In the genomic region with DNA sequence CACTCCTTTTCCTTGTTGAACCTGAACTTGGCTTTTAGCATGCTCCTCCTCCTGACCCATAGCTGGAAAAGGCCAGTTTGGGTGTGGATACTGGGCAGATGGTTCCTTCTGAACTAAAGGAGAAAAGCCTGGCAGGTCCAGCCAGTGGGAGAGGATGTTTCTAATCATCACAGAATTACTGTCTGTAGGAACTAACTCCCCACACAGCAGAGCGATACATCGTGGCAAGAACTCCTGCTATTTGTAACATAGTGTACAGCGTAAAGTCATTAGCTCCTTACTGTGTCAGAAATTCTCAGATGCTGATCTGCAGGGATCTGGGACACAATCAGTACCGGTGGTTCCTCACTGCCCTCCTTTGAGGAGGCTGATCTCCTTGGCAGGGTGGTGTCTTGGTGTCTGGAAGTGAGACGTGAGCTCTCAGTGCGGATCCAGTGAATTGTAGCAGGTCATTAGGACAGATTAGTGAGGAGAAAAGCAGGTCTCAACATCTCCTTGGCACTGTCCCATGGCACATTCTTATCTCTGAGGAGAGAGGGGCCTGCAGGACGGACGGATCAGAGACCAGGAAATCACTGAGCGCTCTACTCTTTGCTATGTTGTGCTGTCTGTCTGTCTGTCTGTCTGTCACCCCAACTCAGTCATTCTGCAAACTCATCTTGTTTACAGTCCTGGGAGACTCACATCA, we compare ENCODE assay signal across 8 mouse cellular contexts. TPM values are rescaled to one million over a fixed set of nuclear protein-coding genes. Genes with fewer than 3 reads are reported as not detected.
A peak's percentile ranks its signal among the peaks of the same experiment; 100 is the strongest.
DNase-seq lines count a peak whose midpoint lies in the region; ATAC-seq and TF ChIP-seq lines count a peak whose summit lies in the region.

No protein-coding gene starts in this region.

- no peaks in the 10 kb centered on the region for H3K36me3 ChIP-seq in kidney, postnatal 0 days (ENCODE audit: insufficient read depth, low read length)
- H3K36me3 ChIP-seq in embryonic facial prominence, embryonic 12.5 days, result no peaks in the 10 kb centered on the region
- 0 out of 2 replicates have a peak, but pooled peaks cover 3% of the 10 kb centered on the region for H3K36me3 ChIP-seq in heart, postnatal 0 days (replicated peaks; ENCODE audit: control insufficient read depth, insufficient read depth, low read length)
- no peaks in the 10 kb centered on the region for H3K36me3 ChIP-seq in midbrain, embryonic 14.5 days (ENCODE audit: control insufficient read depth, insufficient read depth, low read length)
- no peaks in the 10 kb centered on the region for H3K36me3 ChIP-seq in kidney, embryonic 14.5 days (ENCODE audit: control insufficient read depth, insufficient read depth, low read length)

- no peaks in the 10 kb centered on the region for H3K27me3 ChIP-seq in kidney, postnatal 0 days (ENCODE audit: insufficient read depth, low read length)
- no peaks in the 10 kb centered on the region for H3K27me3 ChIP-seq in embryonic facial prominence, embryonic 12.5 days
- no peaks in the 10 kb centered on the region for H3K27me3 ChIP-seq in heart, postnatal 0 days (ENCODE audit: control insufficient read depth, insufficient read depth, low read length)
- no peaks in the 10 kb centered on the region for H3K27me3 ChIP-seq in midbrain, embryonic 14.5 days (ENCODE audit: control insufficient read depth, insufficient read depth, low read length)
- 0 out of 2 replicates have a peak, but pooled peaks cover 2% of the 10 kb centered on the region for H3K27me3 ChIP-seq in kidney, embryonic 14.5 days (ENCODE audit: control insufficient read depth, insufficient read depth, low read length)

- no peak overlapping the region for H3K9ac ChIP-seq in kidney, postnatal 0 days (ENCODE audit: low read depth, low read length)
- H3K9ac ChIP-seq in embryonic facial prominence, embryonic 12.5 days, result no peak overlapping the region; the same call in none of the 2 replicates
- H3K9ac ChIP-seq in heart, postnatal 0 days (replicated peaks; ENCODE audit: low read depth, low read length), result peak overlapping the region; percentile 53
- H3K9ac ChIP-seq in midbrain, embryonic 14.5 days (replicated peaks; ENCODE audit: low read length), result no peak overlapping the region
- H3K9ac ChIP-seq in kidney, embryonic 14.5 days (ENCODE audit: low read depth, low read length), result no peak overlapping the region

- 0 out of 2 replicates have a peak overlapping the region, but pooled peaks have one; percentile 21 for H3K4me2 ChIP-seq in kidney, postnatal 0 days (ENCODE audit: low read length)
- peak overlapping the region; percentile 74 for H3K4me2 ChIP-seq in embryonic facial prominence, embryonic 12.5 days (replicated peaks)
- H3K4me2 ChIP-seq in heart, postnatal 0 days (ENCODE audit: low read depth, low read length), result peak overlapping the region; percentile 96
- peak overlapping the region; percentile 22 for H3K4me2 ChIP-seq in midbrain, embryonic 14.5 days (ENCODE audit: low read length)
- no peak overlapping the region; the same call in 1 of the 2 replicates for H3K4me2 ChIP-seq in kidney, embryonic 14.5 days (replicated peaks; ENCODE audit: low read depth, low read length)

- peaks cover 18% of the 10 kb centered on the region for H3K4me1 ChIP-seq in kidney, postnatal 0 days (replicated peaks; ENCODE audit: insufficient read depth, low read length)
- H3K4me1 ChIP-seq in embryonic facial prominence, embryonic 12.5 days, result peaks cover 45% of the 10 kb centered on the region
- peaks cover 68% of the 10 kb centered on the region for H3K4me1 ChIP-seq in heart, postnatal 0 days (ENCODE audit: control insufficient read depth, insufficient read depth)
- peaks cover 8% of the 10 kb centered on the region; the same call in 1 of the 2 replicates for H3K4me1 ChIP-seq in midbrain, embryonic 14.5 days (ENCODE audit: control insufficient read depth, insufficient read depth, low read length)
- peaks cover 12% of the 10 kb centered on the region; the same call in 1 of the 2 replicates for H3K4me1 ChIP-seq in kidney, embryonic 14.5 days (ENCODE audit: control insufficient read depth, insufficient read depth, low read length)

- no peak for DNase-seq in kidney, postnatal 0 days (ENCODE audit: low spot score)
- DNase-seq in kidney, postnatal 10 days, result no peak
- no peak for DNase-seq in heart, postnatal 0 days (ENCODE audit: low spot score)
- no peak for DNase-seq in midbrain, embryonic 14.5 days
- DNase-seq in cerebellum, postnatal 36 days, result no peak

- ATAC-seq in kidney, postnatal 0 days (replicated peaks; ENCODE audit: low FRiP score, low read depth), result no peak
- no peak for ATAC-seq in embryonic facial prominence, embryonic 12.5 days (ENCODE audit: insufficient number of reproducible peaks, insufficient read depth, low FRiP score, low TSS enrichment)
- ATAC-seq in heart, postnatal 0 days (ENCODE audit: insufficient read depth, low read depth), result no peak
- no peak for ATAC-seq in midbrain, embryonic 14.5 days (ENCODE audit: low FRiP score, low TSS enrichment)
- ATAC-seq in megakaryocyte-erythroid progenitor cell, adult 5-6 weeks (replicated peaks; ENCODE audit: low FRiP score, low TSS enrichment, poor library complexity, severe bottlenecking), result no peak
- ATAC-seq in kidney, embryonic 14.5 days (ENCODE audit: low FRiP score, low TSS enrichment), result no peak

- no peak for TF ChIP-seq CTCF in kidney, postnatal 0 days (IDR thresholded peaks at IDR 0.05; ENCODE audit: low read depth)
- no peak for TF ChIP-seq CTCF in heart, postnatal 0 days (IDR thresholded peaks at IDR 0.05; ENCODE audit: low read depth)

- H3K27ac ChIP-seq in kidney, postnatal 0 days, result no peak overlapping the region
- H3K27ac ChIP-seq in embryonic facial prominence, embryonic 12.5 days, result no peak overlapping the region
- 0 out of 2 replicates have a peak overlapping the region, but pooled peaks have one; percentile 25 for H3K27ac ChIP-seq in heart, postnatal 0 days (ENCODE audit: low read depth)
- no peak overlapping the region for H3K27ac ChIP-seq in midbrain, embryonic 14.5 days (replicated peaks; ENCODE audit: low read depth, low read length)
- no peak overlapping the region for H3K27ac ChIP-seq in kidney, embryonic 14.5 days (ENCODE audit: low read depth, low read length)

- H3K4me3 ChIP-seq in kidney, postnatal 0 days (replicated peaks; ENCODE audit: low read depth, low read length), result no peak overlapping the region
- H3K4me3 ChIP-seq in embryonic facial prominence, embryonic 12.5 days, result peak overlapping the region; percentile 70
- peak overlapping the region; percentile 78 for H3K4me3 ChIP-seq in heart, postnatal 0 days (ENCODE audit: low read depth, low read length)
- no peak overlapping the region for H3K4me3 ChIP-seq in midbrain, embryonic 14.5 days (replicated peaks; ENCODE audit: low read depth, low read length)
- H3K4me3 ChIP-seq in kidney, embryonic 14.5 days (ENCODE audit: low read length), result no peak overlapping the region

- WGBS in kidney, postnatal 0 days, result 80% methylated on average over 9 of the region's 9 CpGs
- WGBS in embryonic facial prominence, embryonic 12.5 days, result 67% methylated on average over 9 of the region's 9 CpGs
- WGBS in heart, postnatal 0 days, result 28% methylated on average over 9 of the region's 9 CpGs
- 78% methylated on average over 9 of the region's 9 CpGs for WGBS in midbrain, embryonic 14.5 days
- WGBS in kidney, embryonic 14.5 days, result 87% methylated on average over 9 of the region's 9 CpGs

- TF ChIP-seq EP300 in heart, postnatal 0 days (IDR thresholded peaks at IDR 0.05; ENCODE audit: low read depth), result no peak

- no peaks in the 10 kb centered on the region for H3K9me3 ChIP-seq in kidney, postnatal 0 days (replicated peaks; ENCODE audit: low read length)
- no peaks in the 10 kb centered on the region for H3K9me3 ChIP-seq in embryonic facial prominence, embryonic 12.5 days
- no peaks in the 10 kb centered on the region for H3K9me3 ChIP-seq in heart, postnatal 0 days (replicated peaks; ENCODE audit: control insufficient read depth, low read length)
- H3K9me3 ChIP-seq in midbrain, embryonic 14.5 days (ENCODE audit: control insufficient read depth, low read length), result no peaks in the 10 kb centered on the region
- no peaks in the 10 kb centered on the region for H3K9me3 ChIP-seq in kidney, embryonic 14.5 days (ENCODE audit: control insufficient read depth, low read length)

RNA-seq across cellular contexts. Expression of gene Eepd1, which starts 2.7 kb away (rescaled TPM):
- polyA plus RNA-seq in kidney, postnatal 0 days (2015; fragmentation: Nextera tagmentation; extraction: Ambion mirVana), result 5.1 and 5.4 TPM in 2 replicates
- polyA plus RNA-seq in embryonic facial prominence, embryonic 12.5 days (2016; fragmentation: Nextera tagmentation; extraction: Ambion mirVana), result 19.7 and 22.0 TPM in 2 replicates
- total RNA-seq in heart, postnatal 0 days (2014; rRNA removed; ENCODE audit: low replicate concordance), result 14.7 and 19.9 TPM in 2 replicates
- polyA plus RNA-seq in heart, postnatal 0 days (2015; fragmentation: Nextera tagmentation; extraction: Ambion mirVana), result 20.2 and 21.4 TPM in 2 replicates
- polyA plus RNA-seq in midbrain, embryonic 14.5 days (2014; fragmentation: Nextera tagmentation; extraction: Ambion mirVana), result 6.4 and 6.9 TPM in 2 replicates
- total RNA-seq in megakaryocyte-erythroid progenitor cell, adult 5-6 weeks (2014; fragmentation: Nextera tagmentation), result 1.2 and 2.1 TPM in 2 replicates
- 0.61 and 2.8 TPM in 2 replicates for total RNA-seq in megakaryocyte-erythroid progenitor cell, adult 5-6 weeks (2017)
- 2.6 and 6.1 TPM in 2 replicates for polyA plus RNA-seq in kidney, embryonic 14.5 days (2014; fragmentation: Nextera tagmentation; extraction: Ambion mirVana)

Comparison
In these comparisons a context has a peak if more than half of its experiments do, and no peak if none do; other contexts are left out.
1. H3K4me3 ChIP-seq: peak in embryonic facial prominence, embryonic 12.5 days (single experiment) and heart, postnatal 0 days (single experiment); none in kidney, postnatal 0 days (single experiment), midbrain, embryonic 14.5 days (single experiment) and kidney, embryonic 14.5 days (single experiment).